Mouse (Mus musculus) thymus, adult 18-20 months (tissue): ENCODE measurements around the gene Kif11.

ENCODE experiments used
- DNase-seq, 2 experiments: peaks; one replicate each; pipeline ENCODE4 v3.0.0; 2022; ENCODE audit warnings: mixed read lengths in 2 of 2

Kif11 gene

GRCm38 (mm10) chr19:37448212-37448611 lies 72.0 kb downstream of the Kif11 start:
- DNase-seq: no peak

- DNase-seq: no peak
These were observed 73.0 kb downstream of the Kif11 start for GRCm38 (mm10) chr19:37449246-37449645.

GRCm38 (mm10) chr19:37455528-37455927 lies 79.3 kb downstream of the Kif11 start:
- no peak for DNase-seq

- DNase-seq: no peak
These were observed 79.8 kb downstream of the Kif11 start for GRCm38 (mm10) chr19:37455961-37456360.

GRCm38 (mm10) chr19:37458013-37458412 lies 81.8 kb downstream of the Kif11 start:
- no peak for DNase-seq

- no peak for DNase-seq
These were observed 90.2 kb downstream of the Kif11 start for GRCm38 (mm10) chr19:37466403-37466802.

GRCm38 (mm10) chr19:37466978-37467377 lies 90.8 kb downstream of the Kif11 start:
- DNase-seq: no peak

- no peak for DNase-seq
These were observed 92.8 kb downstream of the Kif11 start for GRCm38 (mm10) chr19:37468841-37469566.
